Mouse (Mus musculus) stomach, embryonic 15.5 days (tissue): ENCODE measurements around the gene 1700025G04Rik. TPM values are rescaled to one million over a fixed set of nuclear protein-coding genes. Genes with fewer than 3 reads are reported as not detected.
A peak's percentile ranks its signal among the peaks of the same experiment; 100 is the strongest.

ENCODE experiments used
- ATAC-seq: fragments of 200-750 bp; cut with Nextera tagmentation; 2 replicates; pipeline ENCODE4 v1.8.0; 2017; ENCODE audit warnings: low read depth, moderate number of reproducible peaks, moderate TSS enrichment; ENCODE audit not compliant: insufficient read depth, low FRiP score
- H3K27ac ChIP-seq: fragments of 300-500 bp; sonication (generic); 2 replicates; pipeline ENCODE4 v1.5.1; 2015; ENCODE audit warnings: mild to moderate bottlenecking, inconsistent platforms
- H3K27me3 ChIP-seq: fragments of 300-500 bp; sonication (generic); replicated peaks from 2 replicates; pipeline ENCODE4 v1.6.1; 2015; ENCODE audit warnings: inconsistent platforms
- H3K36me3 ChIP-seq: fragments of 300-500 bp; sonication (generic); 2 replicates; pipeline ENCODE4 v1.6.1; 2015; ENCODE audit warnings: inconsistent platforms
- H3K4me1 ChIP-seq: fragments of 300-500 bp; sonication (generic); 2 replicates; pipeline ENCODE4 v1.6.1; 2015; ENCODE audit warnings: inconsistent platforms
- H3K4me2 ChIP-seq: fragments of 300-500 bp; sonication (generic); 2 replicates; pipeline ENCODE4 v1.6.1; 2015; ENCODE audit warnings: mild to moderate bottlenecking, inconsistent platforms
- H3K4me3 ChIP-seq: fragments of 300-500 bp; sonication (generic); replicated peaks from 2 replicates; pipeline ENCODE4 v1.5.1; 2015; ENCODE audit warnings: inconsistent platforms
- H3K9ac ChIP-seq: fragments of 300-500 bp; sonication (generic); 2 replicates; pipeline ENCODE4 v1.6.1; 2015; ENCODE audit warnings: inconsistent platforms
- H3K9me3 ChIP-seq: fragments of 300-500 bp; sonication (generic); 2 replicates; pipeline ENCODE4 v1.6.1; 2016; ENCODE audit warnings: inconsistent platforms
- WGBS: fragments of 180-500 bp; shearing (Covaris S2); methylation state at CpG from one replicate; pipeline ENCODE4 v1.1.7; 2015; 5-methylcytosine and 5-hydroxymethylcytosine counted together
- polyA plus RNA-seq: library from polyadenylated mRNA; unstranded; fragments of >200 nt; fragmentation: Nextera tagmentation; extraction: Ambion mirVana; gene quantifications from 2 replicates; pipeline ENCODE4 v1.2.1, GENCODE M21; 2015

1700025G04Rik gene
- polyA plus RNA-seq, result 32.3 and 35.2 TPM in 2 replicates

DNA sequence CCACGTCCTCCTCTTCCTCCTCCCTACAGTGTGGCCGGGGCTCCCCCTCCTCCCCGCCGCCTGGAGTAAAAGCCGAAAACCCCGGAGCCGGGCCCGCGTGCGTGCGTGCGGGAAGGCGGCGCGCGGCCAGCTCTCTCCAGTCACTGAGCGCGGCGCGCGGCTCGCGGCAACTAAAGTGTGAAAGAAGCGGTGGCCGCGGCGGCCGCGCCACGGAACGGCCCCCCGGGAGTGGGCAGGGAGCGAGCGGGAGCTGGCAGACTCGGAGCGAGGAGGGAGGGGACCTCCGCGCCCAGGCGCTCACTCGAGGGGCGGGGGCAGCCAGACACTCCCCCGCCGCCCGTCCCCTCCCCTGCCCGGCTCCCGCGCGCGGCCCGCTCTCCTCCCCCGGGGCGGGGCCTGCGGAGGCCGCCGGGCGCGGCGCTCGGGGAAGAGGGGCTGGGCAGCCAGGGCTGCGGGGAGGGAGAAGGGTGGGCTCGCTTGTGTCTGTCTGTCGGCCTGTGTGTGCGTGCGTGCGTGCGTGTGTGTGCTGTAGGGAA, at the start of gene 1700025G04Rik:
TSS of gene 1700025G04Rik (minus strand) at position 108 of the 536 bp plus-strand sequence.
- no peaks in the 10 kb centered on the region for H3K27me3 ChIP-seq
- under 1% methylated on average over 51 of the region's 66 CpGs for WGBS
- H3K27ac ChIP-seq, result peak within 1 kb of the TSS; percentile 93
- H3K9ac ChIP-seq, result peak within 1 kb of the TSS; percentile 94
- peaks cover 39% of the 10 kb centered on the region for H3K4me1 ChIP-seq
- H3K4me3 ChIP-seq, result peak within 1 kb of the TSS; percentile 88
- H3K9me3 ChIP-seq, result no peaks in the 10 kb centered on the region
- ATAC-seq, result peak; percentile 89
- H3K36me3 ChIP-seq, result no peaks in the 10 kb centered on the region
- peak within 1 kb of the TSS; percentile 93 for H3K4me2 ChIP-seq

DNA sequence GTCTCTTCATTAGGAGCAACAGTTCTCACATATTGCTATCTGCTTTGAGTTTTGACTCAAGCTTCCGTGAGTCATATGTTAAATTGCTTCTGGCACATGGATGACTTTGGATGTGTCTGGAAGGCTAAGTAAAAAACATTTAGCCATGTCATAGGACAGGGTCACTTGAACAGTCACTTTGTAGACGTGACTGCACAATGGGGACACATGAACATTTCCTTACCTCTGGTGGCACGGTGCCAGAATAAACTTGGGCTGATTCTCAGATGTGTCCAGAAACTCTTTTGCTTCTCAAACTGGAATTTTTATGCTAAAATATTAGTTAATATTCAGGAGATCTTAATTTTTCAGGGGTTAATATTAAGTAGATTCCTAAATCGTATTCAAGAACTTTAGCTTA, 49.6 kb upstream of the 1700025G04Rik start:
- no peak for ATAC-seq
- no peaks in the 10 kb centered on the region for H3K4me1 ChIP-seq

DNA sequence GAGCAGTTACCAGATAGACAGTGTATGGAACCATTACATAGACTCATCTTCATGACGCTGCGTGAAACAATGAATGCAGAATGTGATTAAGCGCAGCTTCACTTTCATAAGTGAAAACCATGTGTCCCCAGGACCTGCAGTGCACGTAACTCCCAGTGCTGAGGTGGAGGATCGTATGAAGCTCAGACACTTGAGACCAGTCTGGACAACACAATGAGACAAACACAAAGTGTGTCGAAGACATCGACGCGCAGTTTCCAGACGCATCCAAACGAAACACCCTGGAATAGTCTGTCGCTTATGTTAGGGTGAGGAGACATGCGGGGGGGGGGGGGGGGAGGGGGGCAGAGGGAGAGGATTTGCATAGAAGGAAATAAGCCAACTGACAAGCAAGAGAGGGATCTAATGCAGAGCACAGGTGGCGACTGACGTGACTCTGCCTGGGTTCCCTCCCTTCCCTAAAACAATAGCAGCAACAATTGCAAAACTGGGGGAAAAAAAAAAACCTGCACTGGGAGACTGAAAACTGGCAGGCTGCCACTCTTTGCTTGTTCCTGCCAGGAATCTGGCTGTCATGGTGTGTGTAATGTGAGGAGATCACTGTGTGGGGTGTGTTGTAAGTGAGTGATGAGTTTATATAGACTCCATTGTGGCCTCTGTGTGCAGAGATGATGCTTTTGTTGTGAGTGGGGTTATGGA, 40.3 kb upstream of the 1700025G04Rik start:
- H3K27ac ChIP-seq, result no peak overlapping the region
- H3K27me3 ChIP-seq, result no peaks in the 10 kb centered on the region
- WGBS, result 71% methylated on average over 14 of the region's 15 CpGs
- no peak overlapping the region for H3K4me3 ChIP-seq
- no peaks in the 10 kb centered on the region for H3K4me1 ChIP-seq
- no peak overlapping the region for H3K4me2 ChIP-seq
- H3K9me3 ChIP-seq, result no peaks in the 10 kb centered on the region
- H3K9ac ChIP-seq, result no peak overlapping the region
- ATAC-seq, result no peak
- H3K36me3 ChIP-seq, result no peaks in the 10 kb centered on the region

More for the DNA sequence above, 49.6 kb upstream of the 1700025G04Rik start:
- Histone ChIP-seq H3K27ac (no peak overlapping the region), H3K4me3 (no peak overlapping the region), H3K36me3 (no peaks in the 10 kb centered on the region), H3K9me3 (no peaks in the 10 kb centered on the region), H3K27me3 (no peaks in the 10 kb centered on the region), H3K9ac (no peak overlapping the region), H3K4me2 (no peak overlapping the region)
- 73% methylated on average over 4 of the region's 4 CpGs for WGBS

- 85% methylated on average over 7 of the region's 7 CpGs for WGBS
- no peak overlapping the region for H3K4me3 ChIP-seq
- no peak for ATAC-seq
- H3K9me3 ChIP-seq, result no peaks in the 10 kb centered on the region
- H3K27me3 ChIP-seq, result no peaks in the 10 kb centered on the region
- H3K4me1 ChIP-seq, result no peaks in the 10 kb centered on the region
- H3K27ac ChIP-seq, result no peak overlapping the region
- no peak overlapping the region for H3K4me2 ChIP-seq
- no peak overlapping the region for H3K9ac ChIP-seq
- H3K36me3 ChIP-seq, result no peaks in the 10 kb centered on the region
Measured at GRCm38 (mm10) chr1:152125451-152125850, 35.5 kb upstream of the 1700025G04Rik start.

DNA sequence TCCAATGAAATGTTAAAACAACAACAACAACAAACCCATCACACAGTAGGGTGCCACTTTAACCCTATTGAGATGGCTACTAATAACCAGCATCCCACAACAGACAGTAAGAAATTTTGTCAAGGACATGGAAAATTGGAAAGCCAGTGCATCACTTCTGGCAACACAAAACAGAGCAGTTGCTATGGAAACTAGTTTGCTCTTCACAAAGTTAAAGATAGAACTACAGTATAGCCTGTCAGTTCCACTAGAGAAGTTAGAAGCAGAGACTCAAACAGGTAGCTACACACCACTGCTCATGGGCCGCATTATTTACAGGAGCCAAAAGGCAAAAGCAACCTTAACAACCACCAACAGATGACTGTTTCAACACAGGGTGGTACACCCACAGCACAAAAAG, 20.2 kb upstream of the 1700025G04Rik start:
- H3K9me3 ChIP-seq, result no peaks in the 10 kb centered on the region
- 93% methylated on average over 1 of the region's 1 CpGs for WGBS

GRCm38 (mm10) chr1:152106136-152106535, 16.2 kb upstream of the 1700025G04Rik start:
- no peaks in the 10 kb centered on the region for H3K27me3 ChIP-seq
- no peaks in the 10 kb centered on the region for H3K4me1 ChIP-seq
- no peaks in the 10 kb centered on the region for H3K9me3 ChIP-seq
- H3K4me3 ChIP-seq, result no peak overlapping the region
- no peaks in the 10 kb centered on the region for H3K36me3 ChIP-seq
- no peak for ATAC-seq
- H3K27ac ChIP-seq, result no peak overlapping the region
- no peak overlapping the region for H3K4me2 ChIP-seq
- no peak overlapping the region for H3K9ac ChIP-seq
- WGBS, result 75% methylated on average over 2 of the region's 2 CpGs

More for the DNA sequence above, 20.2 kb upstream of the 1700025G04Rik start:
- no peak for ATAC-seq
- no peak overlapping the region for H3K27ac ChIP-seq
- no peak overlapping the region for H3K4me3 ChIP-seq
- H3K4me1 ChIP-seq, result no peaks in the 10 kb centered on the region
- H3K36me3 ChIP-seq, result no peaks in the 10 kb centered on the region
- no peak overlapping the region for H3K4me2 ChIP-seq
- H3K27me3 ChIP-seq, result no peaks in the 10 kb centered on the region
- H3K9ac ChIP-seq, result no peak overlapping the region

GRCm38 (mm10) chr1:152105246-152105645, 15.3 kb upstream of the 1700025G04Rik start:
- no peak overlapping the region for H3K4me2 ChIP-seq
- H3K27me3 ChIP-seq, result no peaks in the 10 kb centered on the region
- 91% methylated on average over 1 of the region's 1 CpGs for WGBS
- H3K9me3 ChIP-seq, result no peaks in the 10 kb centered on the region
- H3K4me1 ChIP-seq, result no peaks in the 10 kb centered on the region
- H3K27ac ChIP-seq, result no peak overlapping the region
- H3K4me3 ChIP-seq, result no peak overlapping the region
- ATAC-seq, result no peak
- no peaks in the 10 kb centered on the region for H3K36me3 ChIP-seq
- H3K9ac ChIP-seq, result no peak overlapping the region

DNA sequence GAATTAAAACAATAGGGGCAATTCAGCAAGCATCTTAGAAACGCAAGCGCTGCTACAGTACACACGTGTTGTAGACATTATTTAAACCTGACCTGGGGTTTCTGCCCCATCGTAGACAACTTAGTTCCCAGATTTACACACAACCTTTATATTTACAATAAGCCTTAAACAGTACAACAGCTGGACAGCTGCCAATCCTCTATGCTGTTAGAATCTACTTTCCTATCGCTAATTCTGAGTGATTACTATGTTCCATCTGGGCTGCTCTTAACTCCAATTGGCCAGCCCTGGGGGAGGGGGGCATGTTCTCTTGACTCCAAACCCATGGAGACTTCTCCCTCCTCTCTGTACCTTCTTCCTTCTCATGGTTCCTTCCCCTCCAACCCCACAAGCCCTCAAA, 11.8 kb upstream of the 1700025G04Rik start:
- no peak overlapping the region for H3K4me3 ChIP-seq
- H3K4me1 ChIP-seq, result no peaks in the 10 kb centered on the region
- WGBS, result 45% methylated on average over 5 of the region's 5 CpGs
- no peaks in the 10 kb centered on the region for H3K36me3 ChIP-seq
- H3K9ac ChIP-seq, result no peak overlapping the region
- H3K27me3 ChIP-seq, result no peaks in the 10 kb centered on the region
- no peak for ATAC-seq
- no peaks in the 10 kb centered on the region for H3K9me3 ChIP-seq
- H3K27ac ChIP-seq, result no peak overlapping the region
- H3K4me2 ChIP-seq, result no peak overlapping the region

- Histone ChIP-seq H3K27ac (no peak overlapping the region), H3K36me3 (no peaks in the 10 kb centered on the region), H3K4me1 (0 out of 2 replicates have a peak, but pooled peaks cover 3% of the 10 kb centered on the region), H3K9ac (no peak overlapping the region), H3K27me3 (no peaks in the 10 kb centered on the region), H3K4me3 (no peak overlapping the region), H3K9me3 (no peaks in the 10 kb centered on the region), H3K4me2 (no peak overlapping the region)
- 43% methylated on average over 3 of the region's 3 CpGs for WGBS
- ATAC-seq, result no peak
Measured at GRCm38 (mm10) chr1:152096045-152096444, 6.1 kb upstream of the 1700025G04Rik start.

GRCm38 (mm10) chr1:152090564-152091545, 930 bp upstream of the 1700025G04Rik start:
- H3K27ac ChIP-seq, result peak overlapping the region; percentile 93
- peak; percentile 69 for ATAC-seq
- WGBS, result 3% methylated on average over 35 of the region's 36 CpGs
- no peaks in the 10 kb centered on the region for H3K36me3 ChIP-seq
- H3K4me2 ChIP-seq, result peak overlapping the region; percentile 93
- H3K9ac ChIP-seq, result peak overlapping the region; percentile 35
- H3K4me3 ChIP-seq, result peak overlapping the region; percentile 88
- peaks cover 31% of the 10 kb centered on the region for H3K4me1 ChIP-seq
- H3K9me3 ChIP-seq, result no peaks in the 10 kb centered on the region
- H3K27me3 ChIP-seq, result no peaks in the 10 kb centered on the region

GRCm38 (mm10) chr1:152089526-152089925, 399 bp downstream of the 1700025G04Rik start:
- Histone ChIP-seq H3K4me3 (peak overlapping the region; percentile 88), H3K36me3 (no peaks in the 10 kb centered on the region), H3K9me3 (no peaks in the 10 kb centered on the region), H3K27me3 (no peaks in the 10 kb centered on the region), H3K4me2 (peak overlapping the region; percentile 93), H3K4me1 (peaks cover 44% of the 10 kb centered on the region), H3K9ac (peak overlapping the region; percentile 94), H3K27ac (peak overlapping the region; percentile 93)
- WGBS, result 2% methylated on average over 15 of the region's 25 CpGs
- no peak for ATAC-seq
